Mouse (Mus musculus) hindlimb bud, embryonic 11.5 days (tissue): ENCODE data around the gene Pdcd4.

ENCODE experiments used
- DNase-seq: peaks from one replicate; pipeline ENCODE4 v3.0.0-alpha.2; 2012; ENCODE audit warnings: low read depth, low spot score; ENCODE audit errors: extremely low spot score

Pdcd4 gene

GRCm38 (mm10) chr19:53870568-53870967 lies 21.5 kb upstream of the Pdcd4 start:
- DNase-seq = no peak

GRCm38 (mm10) chr19:53871502-53871901 lies 20.5 kb upstream of the Pdcd4 start:
- DNase-seq = no peak

- no peak for DNase-seq
These were observed 18.9 kb upstream of the Pdcd4 start for GRCm38 (mm10) chr19:53872994-53873713.

GRCm38 (mm10) chr19:53875246-53875645 lies 16.8 kb upstream of the Pdcd4 start:
- DNase-seq = no peak

GRCm38 (mm10) chr19:53877779-53878178 lies 14.3 kb upstream of the Pdcd4 start:
- no peak for DNase-seq

GRCm38 (mm10) chr19:53880460-53880859 lies 11.6 kb upstream of the Pdcd4 start:
- DNase-seq = no peak

GRCm38 (mm10) chr19:53881786-53882185 lies 10.2 kb upstream of the Pdcd4 start:
- DNase-seq = no peak

- DNase-seq = no peak
These were observed 6.6 kb upstream of the Pdcd4 start for GRCm38 (mm10) chr19:53885450-53885849.

- no peak for DNase-seq
These were observed 5.3 kb upstream of the Pdcd4 start for GRCm38 (mm10) chr19:53886576-53887370.

GRCm38 (mm10) chr19:53887822-53888221 lies 4.2 kb upstream of the Pdcd4 start:
- DNase-seq = no peak

GRCm38 (mm10) chr19:53888331-53888730 lies 3.7 kb upstream of the Pdcd4 start:
- DNase-seq = no peak

- no peak for DNase-seq
These were observed 2.5 kb upstream of the Pdcd4 start for GRCm38 (mm10) chr19:53889555-53889954.

GRCm38 (mm10) chr19:53890274-53890673 lies 1.8 kb upstream of the Pdcd4 start:
- no peak for DNase-seq

- no peak for DNase-seq
These were observed 1.2 kb upstream of the Pdcd4 start for GRCm38 (mm10) chr19:53890781-53891251.

GRCm38 (mm10) chr19:53891569-53891968 lies 462 bp upstream of the Pdcd4 start:
- DNase-seq = no peak

GRCm38 (mm10) chr19:53892838-53893359 lies 868 bp downstream of the Pdcd4 start:
- no peak for DNase-seq

- no peak for DNase-seq
These were observed 1.7 kb downstream of the Pdcd4 start for GRCm38 (mm10) chr19:53893711-53894171.

- no peak for DNase-seq
These were observed 2.6 kb downstream of the Pdcd4 start for GRCm38 (mm10) chr19:53894538-53895121.

- DNase-seq = no peak
These were observed 6.0 kb downstream of the Pdcd4 start for GRCm38 (mm10) chr19:53898046-53898445.

GRCm38 (mm10) chr19:53898498-53898897 lies 6.5 kb downstream of the Pdcd4 start:
- no peak for DNase-seq
